Mouse (Mus musculus) embryo, embryonic 11.5 days (tissue): ENCODE measurements at regions not wholly inside any gene's neighbourhood (a gene's known extent, or its start where the extent isn't known, plus 50 kb on each side); places are given as distances from the start of the nearest gene placed in this dataset.

Experiments
- DNase-seq: peaks from one replicate; pipeline ENCODE4 v3.0.0-alpha.2; 2012; ENCODE audit warnings: low read depth, low spot score

DNA sequence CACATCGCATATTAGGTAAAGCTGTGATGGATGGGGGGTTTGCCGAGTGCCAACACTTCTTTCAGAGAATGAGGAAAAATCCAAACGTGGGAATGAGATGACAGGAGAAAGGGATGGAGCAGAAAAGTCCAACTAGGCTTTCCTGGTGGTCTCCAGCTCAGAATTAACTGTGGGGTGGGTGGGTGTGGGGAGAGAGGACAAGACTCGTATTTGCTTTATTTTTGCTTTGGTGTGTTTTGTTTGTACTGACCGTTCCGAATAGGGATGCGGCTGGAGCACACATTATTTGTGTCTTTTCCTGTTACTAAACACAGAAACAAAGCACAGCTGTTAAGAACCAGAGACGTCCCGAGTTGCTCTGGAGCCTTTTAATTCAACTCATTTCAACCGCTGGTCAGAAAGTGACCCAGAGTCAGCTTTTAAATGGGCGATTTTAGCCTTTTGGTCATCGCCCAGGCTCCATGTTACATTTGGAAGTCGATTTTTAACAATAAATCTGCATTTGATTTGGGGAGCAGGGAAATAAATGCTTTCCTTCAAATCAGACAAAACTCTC lies 136.7 kb downstream of the Gm10295 start:
- no peak for DNase-seq

- DNase-seq, result no peak
These were observed 158.2 kb downstream of the Gm10295 start for GRCm38 (mm10) chr7:71193131-71193530.

DNA sequence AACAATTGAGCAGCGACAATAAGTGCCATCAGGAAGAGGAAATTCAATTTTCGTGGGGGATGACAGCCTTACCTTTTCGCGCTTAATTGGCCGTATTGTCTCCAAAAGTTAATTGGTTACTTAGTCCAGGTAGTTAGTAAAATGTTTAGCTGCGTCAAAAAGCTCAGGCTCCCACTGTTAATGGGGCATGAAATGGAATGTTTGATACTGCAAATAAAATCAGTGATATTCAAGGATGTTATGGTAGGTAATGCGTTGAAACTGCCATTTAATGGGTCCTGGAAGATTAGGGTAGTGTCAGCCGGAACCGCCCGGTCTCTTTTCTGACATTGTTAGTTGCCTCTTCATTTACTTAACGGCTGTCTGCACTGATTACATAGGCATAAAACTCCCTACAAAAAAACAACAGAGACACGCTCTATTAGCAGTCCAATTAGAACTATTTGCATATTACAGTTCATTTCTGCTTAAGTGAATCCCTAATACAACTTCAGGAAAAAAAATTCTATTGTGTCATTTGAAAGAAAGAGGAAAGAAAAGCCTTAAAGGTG lies 161.0 kb downstream of the Gm10295 start:
- no peak for DNase-seq

- DNase-seq, result no peak
These were observed 161.5 kb downstream of the Gm10295 start for GRCm38 (mm10) chr7:71189757-71190156.

DNA sequence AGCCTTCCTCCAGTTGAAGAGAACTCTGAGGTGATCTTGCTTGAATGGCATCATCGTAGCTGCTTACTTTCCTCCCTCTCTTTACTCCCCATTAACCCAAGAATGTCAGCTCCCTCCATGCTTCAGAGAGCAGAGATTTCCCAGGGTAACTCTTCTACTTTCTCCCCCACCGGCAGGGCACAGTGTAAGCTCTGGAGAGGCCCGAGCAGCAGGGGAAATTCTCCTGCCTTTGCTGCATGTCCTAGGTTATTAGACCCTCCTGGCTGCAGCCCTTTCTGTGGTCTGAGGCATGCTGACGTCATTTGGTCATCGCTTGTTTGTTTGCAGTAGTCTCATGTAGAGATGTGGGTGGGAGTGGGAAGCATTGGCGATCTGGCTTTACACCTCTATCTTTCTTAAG lies 163.2 kb downstream of the Gm10295 start:
- no peak for DNase-seq

DNA sequence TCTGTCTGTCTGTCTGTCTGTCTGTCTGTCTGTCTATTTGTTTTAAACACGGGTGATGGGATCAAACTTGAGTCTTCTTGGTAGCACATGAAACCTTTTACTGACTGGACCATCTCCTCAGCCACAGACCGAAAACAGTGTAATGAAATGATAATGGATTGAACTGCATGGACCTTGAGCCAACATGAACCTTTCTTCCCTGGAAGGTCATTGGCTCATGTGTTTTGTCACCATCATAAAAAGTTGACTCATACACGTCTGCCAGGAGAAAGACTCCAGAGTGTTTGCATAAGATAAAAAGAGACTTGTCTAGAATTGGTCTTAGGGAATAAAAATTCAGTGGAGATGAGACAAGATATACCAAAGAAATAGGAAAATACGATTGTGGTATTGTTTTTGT lies 176.4 kb downstream of the Gm10295 start:
- no peak for DNase-seq

- DNase-seq, result no peak
These were observed 212.2 kb downstream of the Gm10295 start for GRCm38 (mm10) chr7:71139068-71139467.

DNA sequence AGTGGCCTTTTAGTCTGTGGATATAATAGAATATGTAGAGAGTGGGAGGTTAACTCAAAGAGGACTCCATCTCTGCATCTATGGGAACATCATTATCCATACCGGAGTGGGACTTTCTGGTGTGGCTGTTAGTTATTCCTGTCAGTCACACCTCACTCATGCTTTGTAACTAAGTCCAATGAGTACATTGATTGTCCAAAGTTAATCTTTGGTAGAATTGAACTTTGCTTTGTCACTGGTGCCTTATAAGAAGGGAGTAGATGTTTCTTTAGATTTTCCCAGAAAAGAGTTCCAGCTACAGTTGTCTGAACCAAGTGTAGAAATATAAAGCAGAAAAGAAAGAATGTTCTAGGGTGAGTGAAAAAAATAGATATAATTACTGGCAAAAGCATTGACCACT lies 221.3 kb downstream of the Gm10295 start:
- DNase-seq, result no peak

DNA sequence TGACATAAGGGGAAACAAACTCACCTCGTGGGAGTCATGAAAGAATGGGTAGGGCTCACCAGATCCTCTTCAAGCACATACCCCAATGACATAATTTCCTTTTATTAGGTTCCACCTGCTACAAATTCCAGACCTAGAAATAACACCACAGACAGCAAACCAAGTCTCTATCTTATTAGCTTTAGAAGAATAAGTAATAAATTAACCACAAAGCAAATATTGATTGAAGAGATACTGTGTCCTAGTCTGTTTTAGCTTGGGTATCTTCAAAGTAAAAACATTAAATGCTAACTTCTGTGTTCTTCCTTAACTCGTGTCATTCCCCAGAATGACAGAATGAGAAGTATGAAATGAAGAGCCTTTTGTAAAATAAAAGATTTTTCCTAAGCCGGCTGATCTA lies 222.4 kb downstream of the Gm10295 start:
- DNase-seq, result no peak

- no peak for DNase-seq
These were observed 229.8 kb downstream of the Gm10295 start for GRCm38 (mm10) chr7:71121453-71121852.

- DNase-seq, result no peak
These were observed 230.3 kb downstream of the Gm10295 start for GRCm38 (mm10) chr7:71120975-71121374.

DNA sequence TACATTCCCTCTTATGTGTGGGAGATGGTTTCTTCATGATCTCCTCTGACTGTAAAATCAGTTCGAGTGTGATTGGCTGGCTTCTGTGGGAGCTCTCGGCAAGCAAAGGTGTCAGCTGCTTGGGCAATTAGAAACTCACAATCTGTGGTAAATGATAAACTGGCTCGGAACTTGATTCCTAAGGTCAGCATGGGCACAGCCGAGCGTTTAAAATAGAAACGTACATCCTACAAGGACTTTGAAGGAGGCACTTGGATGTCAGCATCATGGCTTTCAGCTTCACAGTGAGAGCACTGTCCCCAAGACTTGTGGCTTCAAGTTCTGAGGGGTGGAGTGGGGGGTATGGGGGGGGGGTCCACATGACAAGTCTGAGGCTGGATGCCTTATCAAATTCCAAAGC lies 231.3 kb downstream of the Gm10295 start:
- DNase-seq, result no peak

DNA sequence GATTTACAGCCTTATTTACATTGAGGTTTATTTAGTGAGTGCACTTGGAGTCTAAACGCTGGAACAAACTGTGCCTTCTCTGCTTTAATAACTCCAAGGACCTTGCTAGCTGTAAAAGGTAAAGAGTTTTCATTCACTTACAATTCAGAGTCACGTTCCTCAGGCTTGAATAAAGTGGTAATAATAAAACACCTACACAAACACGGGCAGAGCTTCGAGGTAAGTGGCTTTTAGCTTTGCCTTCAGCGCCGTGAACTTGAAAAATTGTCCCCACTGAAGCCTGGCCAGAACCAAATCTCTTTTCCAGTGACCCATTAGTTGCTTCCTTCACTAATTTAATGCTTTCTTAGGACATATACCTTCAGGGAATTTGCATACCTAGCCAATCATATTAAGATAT lies 244.2 kb downstream of the Gm10295 start:
- no peak for DNase-seq

- DNase-seq, result no peak
These were observed 251.0 kb downstream of the Gm10295 start for GRCm38 (mm10) chr7:71100266-71100665.

DNA sequence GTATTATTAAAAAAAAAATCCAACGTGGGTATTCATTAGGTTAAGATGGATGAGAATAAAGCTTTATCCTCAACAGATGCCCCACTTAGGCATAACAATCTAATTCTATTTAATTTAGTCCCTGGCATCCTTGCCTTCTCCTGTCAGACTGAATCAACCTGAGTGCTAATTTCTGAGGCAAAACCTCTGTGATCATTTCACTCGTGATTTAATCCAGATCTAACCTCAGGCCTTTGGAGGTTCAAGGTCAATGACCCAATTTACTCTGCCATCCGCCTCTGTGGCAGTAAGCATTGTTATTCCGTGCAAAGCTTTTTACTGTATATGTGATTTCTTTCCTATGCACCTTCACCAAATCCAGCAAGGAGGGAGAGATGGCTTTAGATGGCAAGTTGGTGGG lies 253.0 kb downstream of the Gm10295 start:
- DNase-seq, result no peak

DNA sequence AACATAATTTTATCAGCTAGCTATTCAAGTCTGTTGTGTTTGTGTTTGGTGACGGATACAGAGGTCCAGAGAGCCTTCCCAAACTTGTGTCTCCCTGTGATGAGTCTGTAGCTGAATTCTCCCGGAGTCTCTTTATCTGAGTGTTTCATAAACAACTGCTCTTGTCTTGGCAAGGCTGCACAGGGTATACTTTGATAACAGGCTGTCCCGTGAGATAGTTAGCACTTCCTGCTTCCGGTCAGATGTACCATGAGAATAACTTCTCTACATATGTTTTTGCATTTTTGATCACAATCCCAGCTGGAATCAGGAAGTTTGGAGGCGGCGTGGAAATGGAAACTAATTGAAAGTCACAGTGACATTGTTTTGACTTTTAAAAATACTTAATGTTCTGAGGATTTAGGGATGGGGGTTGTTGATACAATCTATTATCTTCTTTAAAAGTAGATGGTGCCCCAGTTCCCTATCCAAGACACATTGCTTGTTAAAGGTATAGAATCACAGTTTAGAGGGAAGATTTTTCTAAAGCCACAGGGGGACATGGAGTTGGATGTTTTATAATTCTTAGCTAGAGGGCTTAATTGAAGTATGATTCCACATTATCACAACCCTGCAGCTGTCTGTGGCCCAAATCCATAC lies 257.9 kb downstream of the Gm10295 start:
- DNase-seq, result no peak

GRCm38 (mm10) chr7:71092825-71093224 lies 258.5 kb downstream of the Gm10295 start:
- DNase-seq, result no peak

- no peak for DNase-seq
These were observed 259.0 kb downstream of the Gm10295 start for GRCm38 (mm10) chr7:71092301-71092700.

GRCm38 (mm10) chr7:71064446-71065391 lies 286.6 kb downstream of the Gm10295 start:
- DNase-seq, result no peak

GRCm38 (mm10) chr7:71050825-71051224 lies 300.5 kb downstream of the Gm10295 start:
- no peak for DNase-seq

DNA sequence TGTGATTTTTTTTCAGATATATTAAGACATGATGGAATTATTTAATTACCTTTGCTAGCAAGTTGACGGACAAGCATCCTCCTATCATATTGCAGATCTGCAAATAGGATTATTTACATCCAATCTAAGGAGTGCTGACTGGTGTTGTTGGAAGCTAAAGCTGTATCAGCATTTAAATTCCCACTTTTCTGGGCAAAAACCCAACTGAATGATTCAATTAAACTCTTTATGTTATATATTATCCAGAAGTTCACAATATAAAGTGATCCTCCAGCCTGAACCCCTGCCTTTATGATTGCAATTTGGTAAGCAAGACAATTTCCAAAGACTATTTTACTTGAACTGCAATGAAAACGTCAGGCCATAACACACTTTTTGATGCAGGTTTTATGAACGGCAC lies 304.1 kb downstream of the Gm10295 start:
- no peak for DNase-seq

DNA sequence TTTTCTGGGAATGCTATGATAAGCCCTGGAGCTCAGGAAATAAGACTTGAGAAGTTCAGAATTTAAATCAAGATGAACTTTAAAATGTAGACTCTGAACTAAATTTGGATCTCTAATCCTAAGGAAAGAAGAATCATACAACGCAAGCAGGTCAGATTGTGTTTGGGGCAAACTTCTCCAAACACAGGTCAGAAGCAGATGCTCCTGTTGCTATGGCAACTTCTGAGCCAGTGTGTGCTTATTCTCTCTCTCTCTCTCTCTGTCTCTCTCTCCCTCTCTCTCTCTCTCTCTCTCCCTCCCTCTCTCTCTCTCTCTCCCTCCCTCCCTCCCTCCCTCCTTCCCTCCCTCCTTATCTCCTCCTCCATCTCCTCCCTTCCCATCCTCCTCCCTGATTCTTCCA lies 304.7 kb downstream of the Gm10295 start:
- DNase-seq, result no peak
